Mouse (Mus musculus) lung, postnatal 0 days (tissue): Measurements from ENCODE around the gene Stat6.

ENCODE experiments used
- CTCF ChIP-seq: IDR thresholded peaks from 2 replicates; pipeline ENCODE4 v1.5.1; 2016; ENCODE audit warnings: antibody characterized with exemption, mild to moderate bottlenecking
- EP300 ChIP-seq: IDR thresholded peaks from 2 replicates; pipeline ENCODE4 v1.6.1; 2016; ENCODE audit warnings: antibody characterized with exemption, mild to moderate bottlenecking, control low read depth

GRCm38 (mm10) chr10:127677591-127678336, 35.0 kb downstream of the Stat6 start:
- TF ChIP-seq CTCF (peak; percentile 97), EP300 (peak; percentile 13; the same call in 1 of the 2 replicates)
